Mouse (Mus musculus) macrophage (primary cell): Measurements from ENCODE around the gene F11r. TPM values are rescaled to one million over a fixed set of nuclear protein-coding genes. Genes with fewer than 3 reads are reported as not detected.

Experiments
- H3K27ac ChIP-seq: fragments of 350-480 bp; formaldehyde crosslinking; 2 replicates; pipeline ENCODE4 v1.9.0; 2021
- H3K36me3 ChIP-seq: fragments of 350-480 bp; formaldehyde crosslinking; 2 replicates; pipeline ENCODE4 v1.9.0; 2021; ENCODE audit errors: inconsistent target
- H3K4me3 ChIP-seq: fragments of 350-480 bp; formaldehyde crosslinking; 2 replicates; pipeline ENCODE4 v1.9.0; 2021; ENCODE audit errors: inconsistent target
- H3K79me2 ChIP-seq: fragments of 350-480 bp; formaldehyde crosslinking; 2 replicates; pipeline ENCODE4 v1.9.0; 2021; ENCODE audit errors: inconsistent target
- WGBS: methylation state at CpG from one replicate; pipeline ENCODE4 v1.1.7; 2026; ENCODE audit warnings: inconsistent platforms; ENCODE audit not compliant: missing documents; 5-methylcytosine and 5-hydroxymethylcytosine counted together
- polyA plus RNA-seq: library from polyadenylated mRNA; stranded (reverse); fragments of 250-400 nt; gene quantifications from 3 replicates; pipeline ENCODE4 v1.2.4, GENCODE M21; 2018; ENCODE audit warnings: inconsistent platforms
- total RNA-seq, 78 experiments: library from RNA; depleted of rRNA; stranded (reverse); fragments of 250-400 nt; gene quantifications; 1 replicate in 9 of 78; 2 replicates in 24 of 78; 3 replicates in 43 of 78; 4 replicates in 2 of 78; pipeline ENCODE4 v1.2.4; 2018; ENCODE audit warnings: inconsistent platforms in 56 of 78

The F11r gene
- total RNA-seq (2018; cell fraction: chromatin; rRNA removed) = 1 to 10 TPM in 9 of 26 experiments, under 1 TPM in 6, not detected in 11; 0.33 to 3.6 (median 1.2) TPM
- total RNA-seq (2018; cell fraction: cytosol; rRNA removed) = 1 to 10 TPM in 8 of 26 experiments, under 1 TPM in 18; 0.31 to 1.9 (median 0.71) TPM
- total RNA-seq (2018; cell fraction: nucleus; rRNA removed) = 1 to 10 TPM in 16 of 26 experiments, under 1 TPM in 9, not detected in 1; 0.28 to 7.1 (median 1.4) TPM
- 0.39 to 1.7 TPM (median 0.56 TPM) in 3 replicates for polyA plus RNA-seq

DNA sequence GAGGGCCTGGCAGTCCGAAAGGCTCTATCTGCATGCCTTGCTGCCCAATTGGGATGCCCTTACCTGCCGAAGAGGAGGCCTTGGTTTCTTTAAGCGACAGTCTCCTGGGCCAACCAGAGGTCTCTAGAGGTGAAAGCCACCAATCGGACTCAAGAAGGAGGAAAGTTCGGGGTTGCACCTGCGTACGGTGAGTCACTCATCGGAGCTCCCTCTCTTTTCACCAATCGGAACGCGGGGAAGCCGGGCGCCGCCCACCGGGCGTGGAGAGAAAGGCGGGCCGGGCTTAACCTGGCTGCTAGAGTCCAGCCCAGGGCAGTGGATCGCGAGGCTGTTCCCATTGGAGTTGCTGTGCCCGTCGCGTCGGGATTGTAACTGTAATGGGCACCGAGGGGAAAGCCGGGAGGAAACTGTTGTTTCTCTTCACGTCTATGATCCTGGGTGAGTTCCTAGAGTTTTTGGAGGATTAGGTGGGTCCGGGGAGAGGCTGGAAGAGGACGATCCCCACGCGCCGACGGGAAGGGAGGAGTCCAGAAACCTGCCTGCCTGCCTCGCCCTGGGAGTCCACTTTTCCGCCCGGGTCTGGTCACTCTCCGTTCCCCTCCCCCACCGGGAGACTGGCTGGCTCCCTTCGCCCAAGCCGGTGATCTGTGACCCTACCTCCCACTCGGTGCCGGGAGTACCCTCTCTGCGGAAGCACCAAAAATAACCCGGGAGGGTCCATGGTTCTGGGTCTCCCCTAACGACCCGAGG lies at the start of gene F11r:
Gene F11r, plus strand, starts transcription at position 272 of the 750 bp plus-strand sequence.
- H3K27ac ChIP-seq = no peak within 1 kb of the TSS
- H3K79me2 ChIP-seq = no peaks in the 10 kb centered on the region
- H3K36me3 ChIP-seq = no peaks in the 10 kb centered on the region
- WGBS = 6% methylated on average over 44 of the region's 46 CpGs
- H3K4me3 ChIP-seq = peak within 1 kb of the TSS; percentile 37

DNA sequence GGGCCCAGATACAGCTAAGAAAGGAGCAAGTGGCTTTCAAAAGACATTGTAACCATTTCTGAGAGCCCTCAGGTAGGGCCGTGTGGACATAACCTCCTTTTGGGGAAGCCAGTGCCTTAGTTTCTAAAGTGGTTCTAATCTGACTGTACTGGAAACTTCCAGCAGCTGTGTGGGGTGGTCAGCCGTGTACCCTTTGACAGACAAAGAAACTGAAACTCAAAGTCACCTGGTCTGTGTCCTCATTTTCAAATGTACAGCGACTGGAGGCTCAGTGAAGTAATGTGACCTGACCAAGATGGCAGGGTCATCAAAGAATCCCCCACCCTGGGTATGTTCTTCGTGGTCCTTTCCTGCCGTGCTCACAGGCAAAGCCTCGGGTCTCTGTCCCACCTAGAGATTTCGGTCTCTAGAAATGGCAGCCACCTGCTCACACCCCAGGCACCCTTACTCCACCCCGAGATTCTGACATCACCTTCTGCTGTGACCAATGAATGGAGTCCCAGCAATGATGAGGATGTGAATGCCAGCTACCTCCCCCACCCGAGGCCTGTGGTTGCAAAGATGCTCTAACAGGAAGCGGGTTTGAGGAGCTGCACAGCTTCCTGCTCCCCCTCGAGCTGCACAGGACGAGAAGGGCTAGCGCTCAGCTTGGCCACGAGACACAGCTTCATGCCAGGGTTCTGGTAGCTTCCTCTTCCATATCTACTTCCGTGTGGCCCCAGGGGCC lies 48.8 kb upstream of the F11r start, which contains the start of gene Arhgap30:
Gene Arhgap30, plus strand, starts transcription at position 579 of the 727 bp plus-strand sequence.
- H3K4me3 ChIP-seq = peak within 1 kb of the TSS; percentile 99
- peak within 1 kb of the TSS; percentile 100 for H3K27ac ChIP-seq
- H3K36me3 ChIP-seq = peaks cover 32% of the 10 kb centered on the region
- H3K79me2 ChIP-seq = peaks cover 44% of the 10 kb centered on the region
- 4% methylated on average over 15 of the region's 15 CpGs for WGBS

DNA sequence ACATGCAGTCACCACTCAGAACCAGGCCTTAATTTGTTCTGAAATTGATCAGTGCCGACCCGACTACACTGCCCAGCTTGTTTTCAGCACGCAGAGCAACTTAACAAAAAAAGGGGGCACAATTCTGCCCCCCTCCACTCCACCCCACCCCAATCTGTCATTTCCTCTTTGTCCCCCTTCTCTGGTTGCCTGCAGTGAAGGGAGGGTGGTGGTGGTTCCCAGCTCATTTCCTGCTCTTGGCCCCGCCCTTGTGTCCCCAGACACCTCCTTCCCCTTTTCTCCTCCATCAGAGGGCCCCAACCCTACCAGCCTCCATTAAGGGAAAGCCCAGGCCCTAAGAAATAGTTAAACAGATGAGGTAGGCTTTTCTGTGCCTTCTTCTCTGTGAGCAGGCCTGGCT lies 47.2 kb upstream of the F11r start:
- Histone ChIP-seq H3K27ac (peak overlapping the region; percentile 100), H3K79me2 (peaks cover 60% of the 10 kb centered on the region), H3K36me3 (peaks cover 34% of the 10 kb centered on the region), H3K4me3 (peak overlapping the region; percentile 99)
- 0% methylated on average over 4 of the region's 4 CpGs for WGBS

DNA sequence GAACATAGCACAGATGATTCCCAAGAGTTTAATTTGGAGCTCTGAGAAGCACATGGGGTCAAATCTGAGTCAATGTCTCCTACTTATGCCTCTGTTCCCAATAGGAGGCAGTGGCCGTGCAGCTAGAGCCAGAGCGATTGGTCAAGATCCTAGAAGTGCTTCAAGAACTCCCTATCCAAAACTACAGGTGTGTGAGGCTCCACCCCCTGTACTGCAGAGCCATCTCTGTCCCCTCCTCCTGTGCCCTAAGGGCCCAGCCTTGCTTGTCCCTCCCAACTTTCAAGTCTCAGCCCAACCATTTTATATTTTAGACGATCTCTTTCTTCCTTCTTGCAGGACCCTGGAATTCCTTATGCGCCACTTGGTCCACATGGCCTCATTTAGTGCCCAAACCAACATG lies 35.5 kb upstream of the F11r start:
- Histone ChIP-seq H3K36me3 (peaks cover 93% of the 10 kb centered on the region), H3K4me3 (no peak overlapping the region), H3K79me2 (peaks cover 83% of the 10 kb centered on the region), H3K27ac (no peak overlapping the region)
- 98% methylated on average over 4 of the region's 4 CpGs for WGBS

DNA sequence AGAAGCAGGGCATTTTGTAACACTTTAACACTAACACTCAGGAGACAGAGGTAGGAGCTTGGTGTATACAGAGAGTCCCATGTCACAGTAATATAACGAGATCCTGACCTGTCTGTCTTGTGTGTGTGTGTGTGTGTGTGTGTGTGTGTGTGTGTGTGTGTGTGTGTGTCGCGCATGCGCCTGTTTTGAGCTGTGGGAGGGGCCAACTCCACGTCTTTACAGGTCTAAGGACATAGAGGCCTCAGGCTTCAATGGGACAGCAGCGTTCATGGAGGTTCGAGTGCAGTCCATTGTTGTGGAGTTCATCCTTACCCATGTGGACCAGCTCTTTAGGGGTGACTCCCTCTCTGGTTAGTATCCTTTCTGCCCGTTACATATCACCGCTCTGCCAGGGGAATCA lies 34.3 kb upstream of the F11r start:
- WGBS = 94% methylated on average over 5 of the region's 9 CpGs
- no peak overlapping the region for H3K4me3 ChIP-seq
- H3K36me3 ChIP-seq = peaks cover 93% of the 10 kb centered on the region
- H3K79me2 ChIP-seq = peaks cover 71% of the 10 kb centered on the region
- H3K27ac ChIP-seq = no peak overlapping the region

DNA sequence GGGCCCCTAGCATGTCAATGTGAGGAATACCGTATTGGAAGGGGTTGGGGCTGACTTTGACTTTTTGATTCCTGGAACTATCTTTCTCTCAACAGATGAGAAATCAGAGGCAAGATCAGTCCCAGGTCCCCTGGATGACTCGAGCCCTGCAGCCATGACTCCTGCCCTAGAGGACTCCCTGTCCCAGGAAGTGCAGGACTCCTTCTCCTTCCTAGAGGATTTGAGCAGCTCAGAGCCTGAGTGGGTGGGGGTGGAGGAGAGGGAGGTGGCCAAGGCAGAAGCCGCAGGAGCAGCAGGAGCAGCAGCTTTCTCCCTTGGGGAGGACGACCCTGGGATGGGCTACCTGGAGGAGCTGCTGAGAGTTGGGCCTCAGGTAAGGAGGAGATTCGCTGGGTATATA lies 30.1 kb upstream of the F11r start:
- Histone ChIP-seq H3K79me2 (peaks cover 39% of the 10 kb centered on the region), H3K27ac (no peak overlapping the region), H3K4me3 (no peak overlapping the region), H3K36me3 (peaks cover 60% of the 10 kb centered on the region)
- WGBS = 98% methylated on average over 5 of the region's 5 CpGs

DNA sequence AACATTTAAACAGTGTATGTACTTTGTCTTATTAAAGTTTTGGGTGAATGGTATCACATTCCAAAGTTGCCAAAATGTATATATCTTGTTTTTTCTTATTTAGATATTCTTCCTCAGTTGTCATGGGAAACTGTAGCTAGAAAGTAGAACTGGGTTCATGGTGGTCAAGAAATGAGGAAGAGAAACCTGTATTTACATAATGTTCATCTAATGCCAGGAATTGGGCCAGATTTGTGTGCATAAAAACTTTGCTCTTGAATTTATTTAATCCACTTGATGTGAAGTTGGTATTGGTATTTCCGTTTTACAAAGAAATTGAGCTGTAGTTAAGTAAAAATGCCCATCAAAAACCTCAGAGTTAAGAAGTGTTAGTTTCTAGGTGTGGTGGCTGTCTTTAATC lies 27.1 kb upstream of the F11r start:
- 79% methylated on average over 1 of the region's 1 CpGs for WGBS
- H3K4me3 ChIP-seq = no peak overlapping the region
- peaks cover 40% of the 10 kb centered on the region for H3K79me2 ChIP-seq
- peak overlapping the region; percentile 86 for H3K27ac ChIP-seq
- peaks cover 44% of the 10 kb centered on the region for H3K36me3 ChIP-seq

DNA sequence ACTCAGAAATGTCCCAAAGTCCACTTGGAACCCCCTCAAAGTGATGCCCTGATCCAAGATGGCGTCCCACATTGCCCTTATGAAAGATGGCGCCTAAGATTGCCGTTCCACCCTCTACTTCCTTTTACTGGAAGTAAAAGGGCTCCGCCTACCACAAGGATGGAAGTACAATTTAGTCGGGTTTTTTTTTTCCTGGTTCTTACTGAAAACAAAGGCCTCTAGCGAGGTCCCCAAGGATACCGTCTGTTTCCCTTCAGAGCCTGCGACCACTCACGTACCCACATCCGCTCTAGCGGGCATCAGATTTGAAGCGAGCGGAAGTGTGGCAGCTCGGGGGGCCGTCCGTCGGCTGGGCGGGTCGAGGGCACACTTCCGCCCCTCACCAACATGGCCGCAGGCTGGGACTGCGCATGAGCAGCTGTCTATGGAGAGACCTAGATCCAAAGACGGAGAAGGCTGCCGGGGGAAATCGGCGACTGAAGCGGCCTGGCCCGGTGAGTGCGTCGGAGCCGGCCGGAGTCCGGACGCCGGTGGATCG lies 26.3 kb upstream of the F11r start, which contains the start of gene Usf1:
Gene Usf1, plus strand, starts transcription at position 367 of the 538 bp plus-strand sequence.
- Histone ChIP-seq H3K4me3 (peak within 1 kb of the TSS; percentile 94), H3K27ac (peak within 1 kb of the TSS; percentile 86), H3K79me2 (peaks cover 48% of the 10 kb centered on the region), H3K36me3 (peaks cover 46% of the 10 kb centered on the region)
- WGBS = under 1% methylated on average over 36 of the region's 36 CpGs

DNA sequence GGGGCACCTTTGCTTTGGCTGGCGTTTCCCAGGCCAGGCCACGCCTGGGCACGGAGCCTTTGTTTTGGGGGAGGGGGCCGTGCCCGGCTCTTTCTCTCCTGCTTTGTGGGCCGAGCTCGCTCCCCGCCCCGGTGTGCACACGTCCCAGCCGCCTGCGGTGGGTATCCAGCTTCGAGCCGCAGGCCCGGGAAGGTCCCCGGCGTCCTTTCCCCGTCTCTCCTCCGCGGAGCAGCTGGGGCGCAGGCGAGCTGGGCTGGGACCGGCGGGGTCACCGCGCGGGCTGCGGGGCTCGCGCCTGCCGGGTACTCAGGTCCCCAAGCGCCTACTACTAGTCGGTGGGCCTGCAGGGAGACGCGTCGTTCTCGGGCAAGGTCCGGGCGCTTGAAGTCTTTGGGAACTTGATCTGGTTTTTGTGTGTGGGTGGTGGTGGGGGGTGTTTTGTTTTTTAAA lies 25.8 kb upstream of the F11r start:
- Histone ChIP-seq H3K27ac (peak overlapping the region; percentile 86), H3K36me3 (peaks cover 46% of the 10 kb centered on the region)
- WGBS = 0% methylated on average over 35 of the region's 39 CpGs

DNA sequence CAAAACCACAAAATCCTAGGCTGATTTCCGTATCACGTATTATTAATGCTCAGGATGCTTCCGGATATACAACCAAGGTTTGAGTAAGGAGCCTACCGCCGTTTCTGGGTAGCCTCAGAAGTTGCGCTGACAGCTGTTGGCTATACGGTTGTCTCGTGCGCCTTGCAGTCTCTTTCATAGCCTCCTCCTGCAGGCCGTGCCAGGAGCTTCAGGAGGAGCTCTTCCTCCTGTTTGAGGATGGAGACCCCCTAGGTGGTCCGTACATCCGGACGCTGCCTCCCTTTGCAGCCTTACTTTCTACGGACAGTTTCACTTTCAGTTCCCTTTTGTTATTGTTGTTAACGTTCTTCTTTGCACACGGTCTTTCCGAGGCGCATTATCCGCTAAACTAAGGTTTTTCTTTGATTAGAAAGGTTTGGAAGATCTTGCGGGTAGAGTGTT lies 25.3 kb upstream of the F11r start:
- H3K36me3 ChIP-seq = peaks cover 46% of the 10 kb centered on the region
- peak overlapping the region; percentile 94 for H3K4me3 ChIP-seq
- H3K79me2 ChIP-seq = peaks cover 49% of the 10 kb centered on the region
- H3K27ac ChIP-seq = peak overlapping the region; percentile 86
- WGBS = 0% methylated on average over 20 of the region's 20 CpGs

More for the DNA sequence above, 25.8 kb upstream of the F11r start:
- H3K4me3 ChIP-seq = peak overlapping the region; percentile 94
- peaks cover 49% of the 10 kb centered on the region for H3K79me2 ChIP-seq

DNA sequence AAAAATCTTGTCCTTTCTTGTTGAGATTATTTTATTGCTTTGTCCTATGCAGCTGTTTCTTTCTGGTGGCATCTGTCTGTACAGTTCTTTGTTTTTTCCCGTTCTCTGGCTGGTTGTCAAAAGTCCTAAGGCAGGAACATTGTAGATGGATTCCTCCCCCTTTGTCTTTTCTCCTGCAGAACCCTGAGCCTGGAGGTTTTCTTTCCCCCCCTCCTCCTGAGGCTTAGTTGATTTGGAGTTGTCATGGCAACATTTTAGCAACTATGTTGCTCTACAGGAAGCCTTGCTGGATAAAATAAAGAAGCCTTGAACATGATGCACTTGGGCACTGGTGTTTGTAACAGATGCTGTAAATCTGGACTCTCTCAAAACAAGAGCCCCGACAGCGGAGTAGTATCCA lies 24.9 kb upstream of the F11r start:
- Histone ChIP-seq H3K36me3 (peaks cover 46% of the 10 kb centered on the region), H3K4me3 (peak overlapping the region; percentile 94)

DNA sequence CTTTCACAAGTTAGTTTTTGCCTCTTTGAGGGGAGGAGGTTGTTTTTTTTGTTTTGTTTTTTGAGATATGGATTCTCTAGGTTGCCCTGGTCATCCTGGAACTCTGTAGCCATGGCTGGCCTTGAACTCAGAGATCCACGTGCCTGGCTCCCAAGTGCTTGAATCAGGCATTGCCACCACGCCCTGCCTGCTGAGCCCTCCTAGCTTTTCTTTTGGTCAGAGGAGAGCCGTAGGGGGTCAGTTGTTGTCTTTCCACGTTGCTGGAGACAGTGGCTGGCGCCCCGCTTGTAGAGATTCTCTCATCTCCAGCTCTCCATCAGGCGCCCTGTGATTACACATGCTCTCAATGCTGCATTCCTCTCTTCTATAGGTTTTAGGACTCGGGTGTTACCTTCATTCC lies 23.7 kb upstream of the F11r start:
- H3K36me3 ChIP-seq = peaks cover 47% of the 10 kb centered on the region

More for the DNA sequence above, 24.9 kb upstream of the F11r start:
- Histone ChIP-seq H3K27ac (peak overlapping the region; percentile 86), H3K79me2 (peaks cover 49% of the 10 kb centered on the region)
- WGBS = 56% methylated on average over 3 of the region's 3 CpGs

DNA sequence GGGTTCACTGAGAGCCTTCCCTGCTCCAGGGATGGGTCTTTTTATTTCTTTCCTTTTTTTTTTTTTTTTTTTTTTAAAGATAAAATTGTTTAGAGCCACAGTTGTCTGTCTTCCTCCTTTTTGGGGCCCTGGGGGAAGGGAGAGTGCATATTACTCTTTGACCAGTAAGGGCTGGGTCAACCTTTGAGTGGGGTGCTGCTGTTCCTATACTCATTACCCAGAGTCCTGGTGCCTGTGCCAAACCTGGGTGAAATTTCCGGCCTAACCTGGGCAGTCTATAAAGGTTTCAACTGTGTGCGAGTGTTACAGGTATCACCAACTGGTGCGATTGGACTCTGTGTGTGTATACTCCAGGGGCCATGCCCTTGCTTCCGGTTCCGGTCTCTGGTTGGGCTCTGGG lies 18.7 kb upstream of the F11r start, which contains the start of gene Tstd1:
Gene Tstd1, plus strand, starts transcription at position 213 of the 400 bp plus-strand sequence.
- H3K27ac ChIP-seq = no peak within 1 kb of the TSS
- peaks cover 25% of the 10 kb centered on the region for H3K79me2 ChIP-seq
- H3K4me3 ChIP-seq = no peak within 1 kb of the TSS
- H3K36me3 ChIP-seq = peaks cover 58% of the 10 kb centered on the region
- WGBS = 96% methylated on average over 4 of the region's 5 CpGs

More for the DNA sequence above, 23.7 kb upstream of the F11r start:
- WGBS = 80% methylated on average over 8 of the region's 8 CpGs
- Histone ChIP-seq H3K27ac (no peak overlapping the region), H3K79me2 (peaks cover 49% of the 10 kb centered on the region), H3K4me3 (no peak overlapping the region)

DNA sequence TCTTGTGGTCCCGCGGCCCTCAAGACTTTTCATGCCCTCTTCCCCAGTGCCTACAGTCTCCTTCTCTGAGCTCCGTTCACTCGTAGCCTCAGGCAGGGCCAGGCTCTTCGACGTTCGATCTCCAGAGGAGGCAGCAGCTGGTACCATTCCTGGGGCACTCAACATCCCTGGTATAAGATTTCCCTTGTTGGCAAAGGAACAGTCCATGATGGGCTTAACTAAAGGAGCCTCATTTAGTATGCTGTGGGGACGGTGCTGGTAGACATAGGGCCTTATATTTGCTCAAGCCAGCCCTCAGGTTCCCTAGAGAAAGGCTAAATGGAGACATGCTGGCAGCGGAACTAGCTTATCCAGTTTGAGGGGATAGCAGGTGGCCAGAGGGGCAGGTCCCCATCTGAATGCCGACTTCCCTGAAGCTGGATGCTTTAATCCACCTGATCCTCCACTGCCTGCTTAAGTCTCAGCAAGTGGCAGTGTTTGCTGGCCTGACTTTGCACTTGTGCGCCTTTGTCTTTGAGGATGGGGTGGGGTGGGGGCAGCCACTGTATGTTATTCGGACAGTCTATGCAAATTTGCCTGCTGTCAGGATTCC lies 17.9 kb upstream of the F11r start:
- 89% methylated on average over 10 of the region's 12 CpGs for WGBS
- Histone ChIP-seq H3K4me3 (no peak overlapping the region), H3K79me2 (peaks cover 17% of the 10 kb centered on the region), H3K36me3 (peaks cover 53% of the 10 kb centered on the region), H3K27ac (no peak overlapping the region)
